Mouse (Mus musculus): ENCODE results near the gene Vti1a. TPM values are rescaled to one million over a fixed set of nuclear protein-coding genes. Genes with fewer than 3 reads are reported as not detected.

Gene Vti1a
- polyA plus RNA-seq (2012; ENCODE audit: insufficient read depth, insufficient read length, missing spikeins) = 14.5 and 17.8 TPM in 2 replicates

DNA sequence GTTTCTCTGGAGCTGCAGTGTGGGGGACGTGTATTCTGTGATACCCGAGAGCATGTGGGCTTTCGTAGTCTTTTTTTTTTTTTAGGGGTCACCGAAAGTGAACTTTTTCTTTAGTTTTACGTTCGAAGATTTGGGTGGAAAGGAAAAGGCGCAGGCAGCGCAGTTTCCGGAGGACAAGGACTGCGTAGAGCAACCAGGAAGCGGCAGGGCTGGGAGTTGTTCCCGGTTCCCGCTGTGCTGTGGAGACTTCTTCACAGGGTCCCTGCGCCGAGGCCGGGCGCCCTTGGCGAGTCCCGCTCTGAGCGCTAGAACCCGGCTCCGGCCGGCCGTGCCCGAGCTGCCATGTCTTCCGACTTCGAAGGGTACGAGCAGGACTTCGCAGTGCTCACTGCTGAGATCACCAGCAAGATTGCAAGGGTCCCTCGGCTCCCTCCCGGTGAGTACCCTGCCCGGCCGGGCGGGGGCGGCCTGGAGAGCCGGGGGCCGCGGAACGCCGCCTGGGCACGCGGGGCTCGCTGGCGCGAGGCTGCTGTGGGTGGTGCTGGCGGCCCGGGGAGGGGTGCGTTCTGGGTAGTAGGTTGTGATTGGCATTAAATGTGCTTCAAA, at the start of gene Vti1a:
TSS of gene Vti1a (plus strand) at position 187 of the 606 bp plus-strand sequence.
- peak within 1 kb of the TSS; percentile 95 for H3K4me3 ChIP-seq (ENCODE audit: insufficient read depth, low read depth, low read length)
- 0 out of 2 replicates have a peak, but pooled peaks cover 2% of the 10 kb centered on the region for H3K4me1 ChIP-seq (ENCODE audit: control insufficient read depth, insufficient read depth, insufficient read length, low read length)
- H3K27ac ChIP-seq (replicated peaks; ENCODE audit: low read depth, low read length) = peak within 1 kb of the TSS; percentile 90

GRCm38 (mm10) chr19:55266786-55267185, 49.3 kb upstream of the Vti1a start:
- Histone ChIP-seq H3K4me1 (ENCODE audit: control insufficient read depth, insufficient read depth, insufficient read length, low read length) (no peaks in the 10 kb centered on the region), H3K4me3 (ENCODE audit: insufficient read depth, low read depth, low read length) (no peak overlapping the region), H3K27ac (replicated peaks; ENCODE audit: low read depth, low read length) (no peak overlapping the region)

DNA sequence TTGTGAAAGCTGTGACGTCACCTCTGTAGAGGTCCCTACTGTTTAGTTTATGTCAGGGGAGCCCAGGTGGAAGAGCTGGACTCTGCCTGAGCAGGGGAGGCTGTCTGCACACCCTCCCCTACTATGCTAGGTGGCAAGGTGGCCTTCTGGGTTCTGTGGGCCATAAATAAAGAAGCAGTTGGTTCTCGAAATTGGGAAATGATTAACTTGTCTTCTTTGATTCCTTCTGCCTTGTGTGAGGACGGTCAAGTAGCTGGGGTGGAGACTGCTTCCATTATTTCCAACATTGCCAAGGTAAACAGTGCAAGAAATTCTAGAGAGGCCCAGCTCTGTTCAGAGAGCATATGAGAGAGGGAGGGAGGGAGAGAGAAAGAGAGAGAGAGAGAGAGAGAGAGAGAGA, 47.9 kb upstream of the Vti1a start:
- H3K4me3 ChIP-seq (ENCODE audit: insufficient read depth, low read depth, low read length) = no peak overlapping the region
- H3K4me1 ChIP-seq (ENCODE audit: control insufficient read depth, insufficient read depth, insufficient read length, low read length) = no peaks in the 10 kb centered on the region
- no peak overlapping the region for H3K27ac ChIP-seq (replicated peaks; ENCODE audit: low read depth, low read length)

- H3K27ac ChIP-seq (replicated peaks; ENCODE audit: low read depth, low read length) = no peak overlapping the region
- H3K4me1 ChIP-seq (ENCODE audit: control insufficient read depth, insufficient read depth, insufficient read length, low read length) = no peaks in the 10 kb centered on the region
- H3K4me3 ChIP-seq (ENCODE audit: insufficient read depth, low read depth, low read length) = no peak overlapping the region
Observed at GRCm38 (mm10) chr19:55269051-55269450, 47.0 kb upstream of the Vti1a start.

GRCm38 (mm10) chr19:55271448-55271847, 44.6 kb upstream of the Vti1a start:
- Histone ChIP-seq H3K27ac (replicated peaks; ENCODE audit: low read depth, low read length) (no peak overlapping the region), H3K4me3 (ENCODE audit: insufficient read depth, low read depth, low read length) (no peak overlapping the region), H3K4me1 (ENCODE audit: control insufficient read depth, insufficient read depth, insufficient read length, low read length) (no peaks in the 10 kb centered on the region)

GRCm38 (mm10) chr19:55273340-55273739, 42.8 kb upstream of the Vti1a start:
- no peak overlapping the region for H3K4me3 ChIP-seq (ENCODE audit: insufficient read depth, low read depth, low read length)
- no peak overlapping the region for H3K27ac ChIP-seq (replicated peaks; ENCODE audit: low read depth, low read length)
- H3K4me1 ChIP-seq (ENCODE audit: control insufficient read depth, insufficient read depth, insufficient read length, low read length) = no peaks in the 10 kb centered on the region

DNA sequence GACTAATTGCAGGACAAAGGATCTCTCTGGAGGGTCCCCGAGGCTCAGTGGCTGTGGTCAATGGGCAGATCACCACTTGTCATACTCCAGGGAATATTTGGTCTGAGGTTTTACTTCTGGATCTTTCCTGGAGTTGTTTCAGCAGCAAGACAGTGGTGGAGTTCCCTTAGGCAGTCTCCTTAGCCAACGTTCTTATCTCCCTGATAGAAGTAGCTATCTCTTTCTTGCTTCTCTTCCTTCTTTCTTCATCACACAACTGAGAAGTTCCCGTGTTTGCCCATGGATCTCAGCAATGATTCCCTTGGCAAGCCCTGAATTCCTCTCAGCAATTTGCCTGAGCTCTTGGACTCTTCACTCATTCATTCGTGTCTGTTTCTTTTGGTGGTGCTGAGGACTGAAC, 40.0 kb upstream of the Vti1a start:
- Histone ChIP-seq H3K4me3 (ENCODE audit: insufficient read depth, low read depth, low read length) (no peak overlapping the region), H3K4me1 (ENCODE audit: control insufficient read depth, insufficient read depth, insufficient read length, low read length) (no peaks in the 10 kb centered on the region), H3K27ac (replicated peaks; ENCODE audit: low read depth, low read length) (no peak overlapping the region)

- Histone ChIP-seq H3K4me1 (ENCODE audit: control insufficient read depth, insufficient read depth, insufficient read length, low read length) (no peaks in the 10 kb centered on the region), H3K4me3 (ENCODE audit: insufficient read depth, low read depth, low read length) (no peak overlapping the region), H3K27ac (replicated peaks; ENCODE audit: low read depth, low read length) (no peak overlapping the region)
Observed at GRCm38 (mm10) chr19:55276770-55277169, 39.3 kb upstream of the Vti1a start.

GRCm38 (mm10) chr19:55284093-55284492, 32.0 kb upstream of the Vti1a start:
- H3K4me3 ChIP-seq (ENCODE audit: insufficient read depth, low read depth, low read length) = no peak overlapping the region
- H3K4me1 ChIP-seq (ENCODE audit: control insufficient read depth, insufficient read depth, insufficient read length, low read length) = no peaks in the 10 kb centered on the region
- H3K27ac ChIP-seq (replicated peaks; ENCODE audit: low read depth, low read length) = no peak overlapping the region

GRCm38 (mm10) chr19:55286034-55286433, 30.1 kb upstream of the Vti1a start:
- no peak overlapping the region for H3K4me3 ChIP-seq (ENCODE audit: insufficient read depth, low read depth, low read length)
- no peaks in the 10 kb centered on the region for H3K4me1 ChIP-seq (ENCODE audit: control insufficient read depth, insufficient read depth, insufficient read length, low read length)
- no peak overlapping the region for H3K27ac ChIP-seq (replicated peaks; ENCODE audit: low read depth, low read length)

DNA sequence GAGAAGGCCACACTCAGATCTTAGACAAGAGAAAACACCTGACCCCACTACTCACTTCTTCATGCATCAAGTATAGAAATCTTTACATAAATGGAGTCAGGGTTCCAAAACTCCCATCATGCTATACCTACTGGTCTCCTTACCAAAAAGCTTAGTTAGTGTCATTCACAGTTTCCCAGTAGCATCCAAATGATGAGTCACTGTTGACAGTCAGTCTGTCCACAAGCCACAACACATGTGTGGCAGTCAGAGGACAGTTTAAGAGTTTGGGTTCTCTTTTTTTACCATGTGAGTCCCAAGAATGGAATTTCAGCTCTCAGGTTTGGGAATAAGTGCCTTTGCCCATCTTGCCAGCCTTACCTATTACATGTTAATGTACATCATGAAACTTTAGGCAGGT, 27.1 kb upstream of the Vti1a start:
- Histone ChIP-seq H3K27ac (replicated peaks; ENCODE audit: low read depth, low read length) (no peak overlapping the region), H3K4me1 (ENCODE audit: control insufficient read depth, insufficient read depth, insufficient read length, low read length) (peaks cover 3% of the 10 kb centered on the region; the same call in 1 of the 2 replicates), H3K4me3 (ENCODE audit: insufficient read depth, low read depth, low read length) (no peak overlapping the region)

DNA sequence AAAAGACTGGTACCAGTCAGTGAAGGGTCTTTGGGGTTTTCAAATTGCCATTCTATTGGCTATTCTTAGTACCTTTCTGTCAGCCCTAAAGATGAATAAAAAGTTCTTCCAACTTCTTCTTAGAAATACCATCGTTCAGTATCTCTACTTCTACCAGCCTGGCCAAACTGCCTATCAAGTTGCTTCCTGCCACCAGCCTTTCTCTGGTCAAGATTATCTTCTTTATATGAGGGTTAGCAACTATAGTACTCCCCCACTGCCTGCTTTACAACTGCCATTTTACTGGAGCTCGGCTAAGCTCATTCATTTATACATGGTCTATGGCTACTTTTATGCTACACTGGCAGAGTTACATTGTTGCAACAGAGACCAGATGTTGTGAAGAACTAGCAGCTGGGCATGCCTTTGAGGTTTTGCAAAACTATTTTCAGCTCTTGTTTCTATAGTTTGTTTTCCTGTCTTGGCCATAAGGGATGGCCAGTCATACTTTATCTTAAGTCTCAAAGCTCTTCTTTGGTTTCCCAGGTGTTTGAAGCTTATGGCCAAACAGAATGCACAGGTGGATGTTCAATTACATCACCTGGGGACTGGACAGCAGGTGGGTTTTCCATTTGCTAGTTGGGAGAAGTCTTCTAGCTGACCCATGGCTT, 25.3 kb upstream of the Vti1a start:
- Histone ChIP-seq H3K4me3 (ENCODE audit: insufficient read depth, low read depth, low read length) (no peak overlapping the region), H3K4me1 (ENCODE audit: control insufficient read depth, insufficient read depth, insufficient read length, low read length) (peaks cover 3% of the 10 kb centered on the region; the same call in 1 of the 2 replicates), H3K27ac (replicated peaks; ENCODE audit: low read depth, low read length) (no peak overlapping the region)

DNA sequence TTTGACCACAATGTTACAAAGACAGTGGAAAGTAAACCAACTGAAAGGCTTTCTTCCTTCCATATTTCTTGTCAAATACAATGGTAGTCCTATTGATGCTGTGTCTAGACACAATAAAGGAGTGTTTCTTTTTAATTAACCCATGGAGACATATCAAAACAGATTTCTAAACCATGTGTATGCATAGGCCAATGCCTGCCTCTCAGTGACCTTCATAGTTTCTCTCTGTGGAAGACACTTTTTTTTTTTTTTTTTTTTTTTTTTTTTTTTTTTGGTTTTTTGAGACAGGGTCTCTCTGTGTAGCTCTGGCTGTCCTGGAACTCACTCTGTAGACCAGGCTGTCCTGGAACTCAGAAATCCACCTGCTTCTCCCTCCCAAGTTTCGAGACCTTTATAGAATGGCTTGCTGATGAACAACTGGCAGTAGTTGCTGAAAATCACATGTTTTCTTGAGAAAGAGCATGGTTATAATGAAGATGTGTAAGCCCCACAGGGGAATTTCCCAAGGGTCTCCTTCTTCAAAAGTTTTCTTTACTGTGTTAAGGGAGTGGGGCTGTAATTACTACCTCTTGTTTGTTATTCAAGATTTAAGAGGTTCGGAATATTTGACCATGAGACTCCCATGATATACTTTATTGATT, 23.8 kb upstream of the Vti1a start:
- H3K27ac ChIP-seq (replicated peaks; ENCODE audit: low read depth, low read length) = no peak overlapping the region
- no peak overlapping the region for H3K4me3 ChIP-seq (ENCODE audit: insufficient read depth, low read depth, low read length)
- H3K4me1 ChIP-seq (ENCODE audit: control insufficient read depth, insufficient read depth, insufficient read length, low read length) = peaks cover 3% of the 10 kb centered on the region; the same call in 1 of the 2 replicates

DNA sequence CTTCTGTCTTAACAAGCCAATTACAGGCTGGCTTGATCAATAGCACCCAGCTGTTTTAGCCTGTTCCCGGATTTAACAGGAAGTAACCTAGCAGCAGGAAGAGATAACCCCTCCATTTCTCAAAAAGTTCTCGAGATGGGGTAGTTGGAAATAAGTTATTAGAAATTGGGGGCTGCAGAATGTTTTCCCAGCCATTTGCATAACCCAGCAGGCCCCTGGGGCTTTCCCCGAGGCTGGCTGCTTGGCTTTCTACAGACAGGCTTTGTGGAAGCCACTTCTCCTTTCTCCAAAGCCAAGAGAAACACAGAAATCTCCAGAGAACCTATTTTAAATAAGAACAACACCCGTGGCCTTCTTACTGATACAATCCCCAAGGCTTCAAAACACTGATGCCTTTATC, 22.9 kb upstream of the Vti1a start:
- Histone ChIP-seq H3K27ac (replicated peaks; ENCODE audit: low read depth, low read length) (no peak overlapping the region), H3K4me3 (ENCODE audit: insufficient read depth, low read depth, low read length) (no peak overlapping the region), H3K4me1 (ENCODE audit: control insufficient read depth, insufficient read depth, insufficient read length, low read length) (peaks cover 3% of the 10 kb centered on the region; the same call in 1 of the 2 replicates)

GRCm38 (mm10) chr19:55295075-55295474, 21.0 kb upstream of the Vti1a start:
- H3K4me3 ChIP-seq (ENCODE audit: insufficient read depth, low read depth, low read length) = no peak overlapping the region
- no peak overlapping the region for H3K27ac ChIP-seq (replicated peaks; ENCODE audit: low read depth, low read length)
- H3K4me1 ChIP-seq (ENCODE audit: control insufficient read depth, insufficient read depth, insufficient read length, low read length) = peaks cover 3% of the 10 kb centered on the region; the same call in 1 of the 2 replicates

Data from brown adipose tissue, adult 24 weeks (tissue).